Mouse (Mus musculus) C2C12 (cell line): ENCODE data around the gene Crb1.

Experiments used
- CTCF ChIP-seq: IDR thresholded peaks from one replicate; pipeline ENCODE4 v1.5.1; 2011; ENCODE audit not compliant: control insufficient read depth, insufficient read depth, insufficient read length
- MAX ChIP-seq: IDR thresholded peaks from one replicate; pipeline ENCODE4 v1.6.1; 2011; ENCODE audit warnings: mild to moderate bottlenecking, control low read depth

DNA sequence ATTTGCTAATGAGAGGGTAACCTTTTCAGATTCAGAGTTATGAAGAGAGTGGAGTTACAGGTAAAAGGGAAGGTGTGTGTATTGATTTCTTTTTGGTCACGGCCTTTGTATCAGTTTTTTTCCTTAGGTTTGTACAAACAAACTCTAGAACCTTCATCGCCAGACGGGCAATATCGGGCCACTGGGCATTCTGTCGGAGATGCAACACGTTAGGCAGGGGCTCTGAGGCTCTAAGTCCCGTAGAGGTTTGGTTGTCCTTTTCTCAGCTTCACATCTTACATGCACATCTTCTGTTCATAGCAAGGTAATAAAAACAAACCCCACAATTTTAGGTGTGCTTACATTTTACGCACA is 44.6 kb upstream of the Crb1 start:
- TF ChIP-seq CTCF: no peak
- TF ChIP-seq MAX: no peak
